Mouse (Mus musculus) CD4-positive, CD25-positive, alpha-beta regulatory T cell, adult 2 months (primary cell): Measurements from ENCODE around the gene Fastk.
A peak's percentile ranks its signal among the peaks of the same experiment; 100 is the strongest.

Experiments
- DNase-seq: peaks from one replicate; pipeline ENCODE4 v3.0.0-alpha.2; 2012; ENCODE audit warnings: low read depth, low spot score

The Fastk gene

GRCm38 (mm10) chr5:24444746-24445427 is at the start of gene Fastk:
Gene Fastk (minus strand): TSS chr5:24445287.
- peak; percentile 95 for DNase-seq

- DNase-seq, result no peak
Measured at GRCm38 (mm10) chr5:24492546-24493285, 47.6 kb upstream of the Fastk start.

- no peak for DNase-seq
Measured at GRCm38 (mm10) chr5:24490413-24490920, 45.4 kb upstream of the Fastk start.

- no peak for DNase-seq
Measured at GRCm38 (mm10) chr5:24486738-24487137, 41.7 kb upstream of the Fastk start.

- DNase-seq, result peak; percentile 85
Measured at GRCm38 (mm10) chr5:24486097-24486496, 41.0 kb upstream of the Fastk start.

GRCm38 (mm10) chr5:24484963-24485362 is 39.9 kb upstream of the Fastk start:
- DNase-seq, result no peak

- peak; percentile 75 for DNase-seq
Measured at GRCm38 (mm10) chr5:24483326-24483725, 38.2 kb upstream of the Fastk start.

- DNase-seq, result no peak
Measured at GRCm38 (mm10) chr5:24482247-24483079, 37.4 kb upstream of the Fastk start.

GRCm38 (mm10) chr5:24481647-24482046 is 36.6 kb upstream of the Fastk start:
- peak; percentile 55 for DNase-seq

- no peak for DNase-seq
Measured at GRCm38 (mm10) chr5:24477909-24478308, 32.8 kb upstream of the Fastk start.

GRCm38 (mm10) chr5:24475476-24476241 is 30.6 kb upstream of the Fastk start:
- no peak for DNase-seq

GRCm38 (mm10) chr5:24474723-24475261 is 29.7 kb upstream of the Fastk start:
- DNase-seq, result peak; percentile 67

- DNase-seq, result no peak
Measured at GRCm38 (mm10) chr5:24474025-24474722, 29.1 kb upstream of the Fastk start.

- DNase-seq, result no peak
Measured at GRCm38 (mm10) chr5:24472884-24473619, 28.0 kb upstream of the Fastk start.

- DNase-seq, result peak; percentile 90
Measured at GRCm38 (mm10) chr5:24470600-24470999, 25.5 kb upstream of the Fastk start.

GRCm38 (mm10) chr5:24466762-24467161 is 21.7 kb upstream of the Fastk start:
- no peak for DNase-seq

GRCm38 (mm10) chr5:24455613-24456012 is 10.5 kb upstream of the Fastk start:
- no peak for DNase-seq

GRCm38 (mm10) chr5:24455076-24455475 is 10.0 kb upstream of the Fastk start:
- DNase-seq, result no peak

- DNase-seq, result no peak
Measured at GRCm38 (mm10) chr5:24453985-24454303, 8.9 kb upstream of the Fastk start.
